Mouse (Mus musculus) right cerebral cortex, postnatal 36 days (tissue): ENCODE data around the gene Cyp2b10.
"Not testable (repeated sequence)": the region's sequence is repeated elsewhere in the genome, so short reads cannot be mapped to it uniquely, and the experiment has no call there.

Experiments used
- DNase-seq, 2 experiments: peaks; one replicate each; pipeline ENCODE4 v3.0.0; 2022; ENCODE audit warnings: low spot score in 2 of 2, mixed read lengths in 1 of 2

Cyp2b10 gene

GRCm38 (mm10) chr7:25916116-25916515 lies 18.7 kb downstream of the Cyp2b10 start:
- DNase-seq, result no peak

GRCm38 (mm10) chr7:25917271-25917670 lies 19.9 kb downstream of the Cyp2b10 start:
- DNase-seq, result not testable (repeated sequence)

GRCm38 (mm10) chr7:25919467-25919866 lies 22.0 kb downstream of the Cyp2b10 start:
- DNase-seq, result no peak

GRCm38 (mm10) chr7:25945274-25945673 lies 47.9 kb downstream of the Cyp2b10 start:
- no peak for DNase-seq
